Mouse (Mus musculus) E14TG2a.4 (cell line): ENCODE results near the gene Trim26.
"Not testable (repeated sequence)": the region's sequence is repeated elsewhere in the genome, so short reads cannot be mapped to it uniquely, and the experiment has no call there.

Experiments
- H3K27me3 ChIP-seq: 2 replicates; pipeline ENCODE4 v1.6.1; 2014; ENCODE audit warnings: low read length, control low read depth; ENCODE audit not compliant: insufficient read depth
- H3K36me3 ChIP-seq: 2 replicates; pipeline ENCODE4 v1.6.1; 2014; ENCODE audit warnings: low read length, control low read depth; ENCODE audit not compliant: insufficient read depth
- H3K4me1 ChIP-seq: replicated peaks from 2 replicates; pipeline ENCODE4 v1.6.1; 2014; ENCODE audit warnings: low read depth, low read length, control low read depth
- H3K4me3 ChIP-seq: replicated peaks from 2 replicates; pipeline ENCODE4 v1.5.1; 2014; ENCODE audit warnings: mild to moderate bottlenecking, low read length
- H3K9me3 ChIP-seq: 2 replicates; pipeline ENCODE4 v1.6.1; 2014; ENCODE audit warnings: low read length, control low read depth
- CTCF ChIP-seq: conservative IDR thresholded peaks from 2 replicates; pipeline ENCODE4 v1.5.1; 2014; ENCODE audit warnings: low read length
- NANOG ChIP-seq: IDR thresholded peaks from 2 replicates; pipeline ENCODE4 v1.6.1; 2014; ENCODE audit warnings: borderline replicate concordance, low read length, mixed read lengths
- POU5F1 ChIP-seq: IDR thresholded peaks from 2 replicates; pipeline ENCODE4 v1.6.1; 2014; ENCODE audit warnings: low read length, borderline replicate concordance

Trim26 gene

DNA sequence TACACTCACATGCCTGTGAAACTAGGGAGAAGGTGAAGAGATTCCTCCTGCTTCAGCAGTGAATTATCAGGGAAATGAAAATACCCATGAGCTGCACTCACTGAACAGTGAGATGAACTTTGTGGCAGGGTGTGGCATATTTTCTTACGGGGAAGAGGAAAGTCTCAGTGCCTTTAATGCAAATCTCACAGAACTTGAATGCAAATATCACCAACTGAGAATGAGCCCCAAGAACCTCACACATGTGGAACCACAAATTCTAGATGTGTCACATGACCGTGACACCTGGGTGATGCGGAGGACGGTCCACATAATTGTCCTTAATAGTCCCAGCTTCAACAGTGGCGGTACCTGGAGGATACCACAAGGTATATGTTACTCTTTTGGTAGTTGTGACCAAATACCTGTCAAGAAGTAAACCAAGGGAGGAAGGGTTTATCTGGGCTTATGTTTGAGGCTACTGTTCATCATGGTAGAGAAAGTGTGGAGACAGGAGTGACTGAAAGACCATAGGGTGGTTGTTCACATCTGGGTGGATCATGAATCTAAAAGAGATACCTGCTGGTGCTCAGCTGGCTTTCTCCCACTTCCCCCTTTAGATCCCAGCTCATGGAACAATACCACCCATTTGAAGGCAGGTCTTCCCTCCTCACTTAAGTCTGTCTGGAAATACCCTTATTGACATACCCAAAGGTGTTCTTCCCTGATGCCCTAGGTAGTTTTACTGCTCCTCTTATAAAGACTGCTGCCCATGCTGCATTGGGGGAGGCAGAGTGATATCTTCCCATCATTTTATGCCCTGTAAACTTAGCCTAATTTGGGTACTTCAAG, 53.4 kb downstream of the Trim26 start, which contains the start of gene Trim40:
TSS of gene Trim40 (minus strand) at position 51 of the 831 bp plus-strand sequence.
- Histone ChIP-seq H3K4me1 (peaks cover 20% of the 10 kb centered on the region), H3K9me3 (no peaks in the 10 kb centered on the region), H3K36me3 (no peaks in the 10 kb centered on the region), H3K4me3 (no peak within 1 kb of the TSS), H3K27me3 (no peaks in the 10 kb centered on the region)
- TF ChIP-seq NANOG (no peak), CTCF (no peak), POU5F1 (no peak)

DNA sequence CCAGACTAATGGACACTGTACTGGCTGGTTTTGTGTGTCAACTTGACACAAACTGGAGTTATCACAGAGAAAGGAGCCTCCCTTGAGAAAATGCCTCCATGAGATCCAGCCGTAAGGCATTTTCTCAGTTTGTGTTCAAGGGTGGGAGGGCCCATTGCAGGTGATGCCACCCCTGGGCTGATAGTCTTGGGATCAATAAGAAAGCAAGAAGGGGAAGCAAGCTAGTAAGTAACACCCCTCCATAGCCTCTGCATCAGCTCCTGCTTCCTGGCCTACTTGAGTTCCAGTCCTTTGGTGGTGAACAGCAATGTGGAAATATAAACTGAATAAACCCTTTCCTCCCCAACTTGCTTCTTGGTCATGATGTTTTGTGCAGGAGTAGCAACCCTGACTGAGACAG, 54.6 kb downstream of the Trim26 start:
- not testable (repeated sequence) for H3K27me3 ChIP-seq, H3K4me3 ChIP-seq

DNA sequence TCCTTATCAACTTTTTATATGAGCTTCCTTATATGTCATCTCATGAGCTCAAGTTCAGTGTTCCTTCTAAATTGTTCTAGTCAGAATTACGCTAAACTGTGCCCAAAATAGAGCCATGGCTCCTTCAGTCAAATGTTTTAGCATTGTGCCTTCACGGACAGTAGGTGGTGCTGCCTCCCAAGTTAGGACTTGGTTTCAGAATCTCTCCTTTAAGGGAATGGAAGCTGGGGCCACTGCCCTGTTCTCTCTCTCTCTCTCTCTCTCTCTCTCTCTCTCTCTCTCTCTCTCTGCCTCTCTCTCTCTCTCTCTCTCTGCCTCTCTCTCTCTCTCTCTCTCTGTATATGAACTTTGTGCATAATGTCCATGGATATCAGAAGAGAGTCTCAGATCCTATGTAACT, 55.4 kb downstream of the Trim26 start:
- H3K9me3 ChIP-seq = no peaks in the 10 kb centered on the region
- TF ChIP-seq NANOG = no peak
- TF ChIP-seq CTCF = peak; percentile 64
- no peak for TF ChIP-seq POU5F1
- H3K4me3 ChIP-seq = no peak overlapping the region
- H3K4me1 ChIP-seq = peaks cover 27% of the 10 kb centered on the region
- H3K36me3 ChIP-seq = no peaks in the 10 kb centered on the region
- H3K27me3 ChIP-seq = no peaks in the 10 kb centered on the region

More for the DNA sequence above, 54.6 kb downstream of the Trim26 start:
- H3K4me1 ChIP-seq = peaks cover 25% of the 10 kb centered on the region
- H3K9me3 ChIP-seq, H3K36me3 ChIP-seq: not testable (repeated sequence)

DNA sequence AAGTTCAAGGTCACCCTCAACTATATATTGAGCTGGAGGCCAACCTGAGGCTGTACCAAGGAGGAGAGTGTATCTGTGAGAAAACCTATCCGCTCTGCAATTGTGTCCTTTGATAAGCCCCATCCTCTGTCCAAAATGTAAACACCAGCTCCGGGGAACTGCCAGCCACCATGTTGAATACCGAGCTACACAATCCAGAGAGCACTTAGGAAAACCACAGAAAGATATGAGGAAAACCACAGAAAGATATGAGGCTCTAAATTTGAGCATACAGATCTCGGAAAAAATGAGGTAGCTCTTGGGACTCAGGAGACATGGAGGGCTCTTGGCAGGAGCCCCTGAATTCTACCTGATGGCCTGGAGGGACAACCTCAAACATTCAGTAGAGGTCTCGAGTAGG, 56.5 kb downstream of the Trim26 start:
- Histone ChIP-seq H3K4me3 (no peak overlapping the region), H3K27me3 (no peaks in the 10 kb centered on the region), H3K9me3 (no peaks in the 10 kb centered on the region), H3K36me3 (no peaks in the 10 kb centered on the region), H3K4me1 (peaks cover 27% of the 10 kb centered on the region)
- TF ChIP-seq CTCF (no peak), POU5F1 (no peak), NANOG (no peak)

DNA sequence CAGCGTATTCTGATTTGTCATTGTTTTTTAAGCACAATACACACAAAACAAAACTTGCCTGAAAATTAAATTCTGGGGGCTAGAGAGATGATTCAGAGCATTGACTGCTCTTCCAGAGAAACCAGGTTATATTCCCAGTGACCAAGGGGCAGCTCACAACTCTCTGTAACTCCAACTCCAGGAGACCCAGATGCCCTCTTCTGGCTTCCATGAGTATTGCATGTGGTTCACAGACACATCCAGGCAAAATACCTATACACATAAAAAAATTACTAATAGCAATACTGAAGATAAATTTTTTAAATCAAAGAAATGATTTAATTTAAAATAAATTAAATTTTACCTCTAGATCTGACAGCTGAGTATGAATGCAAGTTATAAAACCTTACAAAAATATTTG, 59.6 kb downstream of the Trim26 start:
- TF ChIP-seq NANOG (no peak), CTCF (peak; percentile 56)

DNA sequence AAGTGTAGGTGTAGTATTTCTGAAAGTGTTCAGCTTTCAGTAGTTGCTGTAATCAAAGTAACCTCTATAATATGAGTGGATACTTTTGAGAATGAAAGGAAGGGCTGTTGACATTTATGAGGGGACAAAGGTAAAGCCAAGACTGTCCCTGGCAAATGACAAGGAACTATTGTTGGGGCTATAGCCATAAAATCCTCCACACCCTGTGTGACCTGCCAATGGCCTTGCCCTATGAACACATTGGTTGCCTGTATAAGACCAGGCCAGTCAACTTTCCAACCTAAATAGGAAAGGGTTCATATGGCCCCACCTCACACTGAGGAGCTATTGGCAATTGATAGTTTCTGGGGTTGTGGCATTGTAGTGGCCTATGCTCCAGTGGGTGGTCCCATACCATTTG, 60.1 kb downstream of the Trim26 start:
- Histone ChIP-seq H3K4me1 (peaks cover 28% of the 10 kb centered on the region), H3K27me3 (no peaks in the 10 kb centered on the region), H3K9me3 (no peaks in the 10 kb centered on the region), H3K4me3 (no peak overlapping the region), H3K36me3 (no peaks in the 10 kb centered on the region)
- TF ChIP-seq POU5F1 (no peak), CTCF (no peak), NANOG (no peak)

More for the DNA sequence above, 59.6 kb downstream of the Trim26 start:
- Histone ChIP-seq H3K4me1 (peaks cover 32% of the 10 kb centered on the region), H3K36me3 (no peaks in the 10 kb centered on the region), H3K27me3 (no peaks in the 10 kb centered on the region), H3K4me3 (no peak overlapping the region), H3K9me3 (no peaks in the 10 kb centered on the region)

DNA sequence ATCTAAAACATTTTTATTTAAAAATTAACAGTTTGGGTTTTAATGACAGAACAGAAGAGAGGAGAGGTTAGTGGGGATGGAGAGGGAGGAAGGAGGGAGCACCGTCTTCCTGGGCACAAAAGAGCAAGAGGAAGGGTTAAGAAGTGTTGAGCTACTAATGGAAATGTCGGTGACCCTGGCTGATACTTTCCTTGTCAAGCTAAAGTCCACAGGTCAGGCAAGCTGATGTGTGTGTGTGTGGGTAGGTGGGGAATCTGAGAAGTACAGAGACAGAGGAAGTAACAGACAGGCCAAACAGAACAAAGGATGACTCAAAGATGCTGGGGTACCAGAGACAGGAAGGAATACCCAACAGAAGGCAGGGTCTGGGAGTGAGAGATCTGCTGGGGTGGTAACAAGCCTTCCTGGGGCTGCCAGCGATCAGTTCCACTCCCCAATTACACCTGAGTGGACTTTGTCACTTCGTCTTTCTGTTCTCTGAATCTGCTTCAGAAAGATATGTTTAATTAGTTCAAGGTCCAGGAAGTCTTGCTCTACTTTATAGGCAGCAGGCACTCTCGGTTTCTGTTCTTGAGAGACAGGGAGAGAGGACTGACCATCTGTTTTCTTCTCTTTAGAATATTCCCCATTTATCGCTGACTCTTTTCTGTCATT, 60.7 kb downstream of the Trim26 start, which contains the start of gene Trim31:
TSS of gene Trim31 (plus strand) at position 567 of the 654 bp plus-strand sequence.
- no peaks in the 10 kb centered on the region for H3K36me3 ChIP-seq
- no peaks in the 10 kb centered on the region for H3K9me3 ChIP-seq
- peaks cover 24% of the 10 kb centered on the region for H3K4me1 ChIP-seq
- TF ChIP-seq CTCF = no peak
- no peak for TF ChIP-seq POU5F1
- no peak for TF ChIP-seq NANOG
- no peaks in the 10 kb centered on the region for H3K27me3 ChIP-seq
- H3K4me3 ChIP-seq = no peak within 1 kb of the TSS

DNA sequence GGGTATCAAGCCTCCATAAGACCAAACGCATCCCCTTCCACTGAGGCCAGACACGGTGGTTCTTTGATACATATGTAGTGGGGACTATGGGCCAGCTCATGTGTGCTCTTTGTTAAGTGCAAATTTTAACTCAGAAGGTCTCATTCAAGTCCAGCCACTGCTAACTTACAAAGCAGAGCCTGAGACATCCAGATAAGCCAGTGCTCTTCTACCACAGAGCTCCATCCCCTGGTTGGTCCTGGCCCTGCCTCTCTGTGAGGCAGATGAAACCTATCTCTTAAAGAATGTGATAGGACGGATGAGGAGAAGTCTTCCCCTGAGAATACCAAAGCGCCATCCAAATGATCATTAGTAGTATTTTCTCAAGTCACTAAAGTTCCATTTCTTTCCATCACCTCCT, 62.4 kb downstream of the Trim26 start:
- no peak overlapping the region for H3K4me3 ChIP-seq
- no peak for TF ChIP-seq CTCF

DNA sequence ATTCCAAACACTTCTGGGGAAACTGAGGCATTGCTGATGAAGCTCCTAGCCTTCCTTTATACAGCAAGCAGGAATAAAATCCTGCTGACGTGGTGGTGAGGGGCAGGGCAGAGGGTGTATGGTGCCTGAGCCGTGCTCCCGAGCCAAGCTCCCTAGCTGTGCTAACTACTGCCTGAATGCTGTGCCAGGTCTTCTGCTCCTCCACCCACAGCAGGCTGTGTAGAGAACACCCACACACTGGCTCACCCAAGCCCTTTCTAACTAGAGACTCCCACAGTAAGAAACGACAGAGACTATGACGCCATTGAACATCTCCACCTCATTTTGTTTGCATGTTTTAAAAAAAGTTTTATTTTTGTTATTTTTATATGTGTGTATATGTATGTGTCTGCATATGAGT, 63.1 kb downstream of the Trim26 start:
- TF ChIP-seq POU5F1 (no peak), NANOG (no peak)
- Histone ChIP-seq H3K27me3 (no peaks in the 10 kb centered on the region), H3K4me1 (peaks cover 25% of the 10 kb centered on the region), H3K9me3 (no peaks in the 10 kb centered on the region), H3K4me3 (no peak overlapping the region), H3K36me3 (no peaks in the 10 kb centered on the region)

More for the DNA sequence above, 62.4 kb downstream of the Trim26 start:
- Histone ChIP-seq H3K36me3 (no peaks in the 10 kb centered on the region), H3K27me3 (no peaks in the 10 kb centered on the region), H3K4me1 (peaks cover 25% of the 10 kb centered on the region), H3K9me3 (no peaks in the 10 kb centered on the region)
